Mouse (Mus musculus): ENCODE measurements around the gene Rcor3. TPM values are rescaled to one million over a fixed set of nuclear protein-coding genes. Genes with fewer than 3 reads are reported as not detected.

Gene Rcor3
- polyA plus RNA-seq (2012; rRNA removed), result 47.0 and 48.5 TPM in 2 replicates

GRCm38 (mm10) chr1:192137926-192138910, at the start of gene Rcor3:
Gene Rcor3, minus strand, starts transcription at chr1:192138062.
- DNase-seq (ENCODE audit: low read depth), result peak; percentile 92
- TF ChIP-seq POLR2A (IDR thresholded peaks at IDR 0.05; ENCODE audit: borderline replicate concordance, extremely low read depth, insufficient read depth, insufficient read length, poor library complexity, severe bottlenecking) (peak; percentile 77; the same call in 1 of the 2 replicates), CTCF (IDR thresholded peaks at IDR 0.05; ENCODE audit: borderline replicate concordance, extremely low read depth, insufficient read depth, insufficient read length) (peak; percentile 26; the same call in 1 of the 2 replicates)

GRCm38 (mm10) chr1:192181696-192182257, 43.9 kb upstream of the Rcor3 start:
- TF ChIP-seq POLR2A (IDR thresholded peaks at IDR 0.05; ENCODE audit: borderline replicate concordance, extremely low read depth, insufficient read depth, insufficient read length, poor library complexity, severe bottlenecking), result no peak
- no peak for TF ChIP-seq CTCF (IDR thresholded peaks at IDR 0.05; ENCODE audit: borderline replicate concordance, extremely low read depth, insufficient read depth, insufficient read length)
- DNase-seq (ENCODE audit: low read depth), result no peak

- no peak for DNase-seq (ENCODE audit: low read depth)
- TF ChIP-seq CTCF (IDR thresholded peaks at IDR 0.05; ENCODE audit: borderline replicate concordance, extremely low read depth, insufficient read depth, insufficient read length) (no peak), POLR2A (IDR thresholded peaks at IDR 0.05; ENCODE audit: borderline replicate concordance, extremely low read depth, insufficient read depth, insufficient read length, poor library complexity, severe bottlenecking) (no peak)
Observed at GRCm38 (mm10) chr1:192179877-192180276, 42.0 kb upstream of the Rcor3 start.

GRCm38 (mm10) chr1:192171477-192171876, 33.6 kb upstream of the Rcor3 start:
- TF ChIP-seq POLR2A (IDR thresholded peaks at IDR 0.05; ENCODE audit: borderline replicate concordance, extremely low read depth, insufficient read depth, insufficient read length, poor library complexity, severe bottlenecking) (no peak), CTCF (IDR thresholded peaks at IDR 0.05; ENCODE audit: borderline replicate concordance, extremely low read depth, insufficient read depth, insufficient read length) (no peak)
- no peak for DNase-seq (ENCODE audit: low read depth)

GRCm38 (mm10) chr1:192151179-192151578, 13.3 kb upstream of the Rcor3 start:
- no peak for DNase-seq (ENCODE audit: low read depth)

GRCm38 (mm10) chr1:192140313-192140712, 2.5 kb upstream of the Rcor3 start:
- DNase-seq (ENCODE audit: low read depth), result no peak

More at GRCm38 (mm10) chr1:192151179-192151578, 13.3 kb upstream of the Rcor3 start:
- no peak for TF ChIP-seq POLR2A (IDR thresholded peaks at IDR 0.05; ENCODE audit: borderline replicate concordance, extremely low read depth, insufficient read depth, insufficient read length, poor library complexity, severe bottlenecking)
- no peak for TF ChIP-seq CTCF (IDR thresholded peaks at IDR 0.05; ENCODE audit: borderline replicate concordance, extremely low read depth, insufficient read depth, insufficient read length)

GRCm38 (mm10) chr1:192137291-192137925, 454 bp downstream of the Rcor3 start:
- TF ChIP-seq POLR2A (IDR thresholded peaks at IDR 0.05; ENCODE audit: borderline replicate concordance, extremely low read depth, insufficient read depth, insufficient read length, poor library complexity, severe bottlenecking) (0 out of 2 replicates have a peak, but pooled peaks have one; percentile 3), CTCF (IDR thresholded peaks at IDR 0.05; ENCODE audit: borderline replicate concordance, extremely low read depth, insufficient read depth, insufficient read length) (no peak)
- peak; percentile 59 for DNase-seq (ENCODE audit: low read depth)

More at GRCm38 (mm10) chr1:192140313-192140712, 2.5 kb upstream of the Rcor3 start:
- no peak for TF ChIP-seq CTCF (IDR thresholded peaks at IDR 0.05; ENCODE audit: borderline replicate concordance, extremely low read depth, insufficient read depth, insufficient read length)
- no peak for TF ChIP-seq POLR2A (IDR thresholded peaks at IDR 0.05; ENCODE audit: borderline replicate concordance, extremely low read depth, insufficient read depth, insufficient read length, poor library complexity, severe bottlenecking)

- peak; percentile 94 for DNase-seq (ENCODE audit: low read depth)
- no peak for TF ChIP-seq CTCF (IDR thresholded peaks at IDR 0.05; ENCODE audit: borderline replicate concordance, extremely low read depth, insufficient read depth, insufficient read length)
- peak; percentile 32; the same call in 1 of the 2 replicates for TF ChIP-seq POLR2A (IDR thresholded peaks at IDR 0.05; ENCODE audit: borderline replicate concordance, extremely low read depth, insufficient read depth, insufficient read length, poor library complexity, severe bottlenecking)
Observed at GRCm38 (mm10) chr1:192136561-192137290, 1.1 kb downstream of the Rcor3 start.

GRCm38 (mm10) chr1:192130202-192130601, 7.7 kb downstream of the Rcor3 start:
- DNase-seq (ENCODE audit: low read depth), result no peak
- no peak for TF ChIP-seq POLR2A (IDR thresholded peaks at IDR 0.05; ENCODE audit: borderline replicate concordance, extremely low read depth, insufficient read depth, insufficient read length, poor library complexity, severe bottlenecking)
- no peak for TF ChIP-seq CTCF (IDR thresholded peaks at IDR 0.05; ENCODE audit: borderline replicate concordance, extremely low read depth, insufficient read depth, insufficient read length)

- no peak for DNase-seq (ENCODE audit: low read depth)
- no peak for TF ChIP-seq POLR2A (IDR thresholded peaks at IDR 0.05; ENCODE audit: borderline replicate concordance, extremely low read depth, insufficient read depth, insufficient read length, poor library complexity, severe bottlenecking)
- TF ChIP-seq CTCF (IDR thresholded peaks at IDR 0.05; ENCODE audit: borderline replicate concordance, extremely low read depth, insufficient read depth, insufficient read length), result no peak
Observed at GRCm38 (mm10) chr1:192128343-192128742, 9.5 kb downstream of the Rcor3 start.

All from brain, embryonic 14.5 days (tissue).